Mouse (Mus musculus): ENCODE results near the gene Drosha.
A peak's percentile ranks its signal among the peaks of the same experiment; 100 is the strongest.
"Not testable (repeated sequence)": the region's sequence is repeated elsewhere in the genome, so short reads cannot be mapped to it uniquely, and the experiment has no call there.

The Drosha gene

DNA sequence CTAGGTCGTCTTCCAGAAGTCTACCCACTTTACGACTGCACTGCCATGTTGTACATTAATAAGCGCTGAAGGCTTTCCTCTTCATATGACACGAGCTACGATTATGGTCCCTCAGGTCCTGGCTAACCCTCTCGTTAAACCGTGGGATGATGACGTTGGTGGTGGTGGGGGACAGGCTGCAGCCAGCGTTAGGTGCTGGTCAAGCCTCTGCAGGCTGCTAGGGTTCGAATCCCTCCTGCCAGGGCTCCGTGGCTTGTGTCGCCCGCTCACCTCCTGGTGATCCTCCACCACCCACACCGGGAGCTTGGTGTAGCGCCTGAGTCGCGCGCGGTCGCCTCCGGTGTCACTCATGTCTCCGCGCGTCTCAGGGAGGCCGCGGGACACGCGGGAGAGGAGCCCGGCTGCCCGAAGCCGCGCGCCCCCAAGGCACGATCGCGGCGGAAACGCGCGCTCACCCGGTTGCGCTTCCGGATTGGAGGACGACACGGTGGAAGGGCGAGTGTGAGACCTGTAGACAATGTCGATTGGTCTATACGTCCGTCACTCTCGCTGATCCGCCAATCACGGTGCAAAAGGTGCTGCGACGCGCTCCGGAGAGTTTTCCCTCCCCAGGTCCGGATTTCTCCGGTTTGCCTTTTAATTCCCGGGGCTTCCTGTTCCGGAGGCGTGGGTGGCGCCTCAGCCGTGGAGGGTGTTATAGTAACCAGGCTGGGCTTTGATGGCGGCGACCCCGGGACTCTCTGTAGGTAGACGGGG lies at the start of gene Drosha, which contains the start of gene 6030458C11Rik:
Drosha (plus strand) TSS at position 619 of the 756 bp plus-strand sequence.
6030458C11Rik (minus strand) TSS at position 453 of the 756 bp plus-strand sequence.
- peak; percentile 98 for DNase-seq

DNA sequence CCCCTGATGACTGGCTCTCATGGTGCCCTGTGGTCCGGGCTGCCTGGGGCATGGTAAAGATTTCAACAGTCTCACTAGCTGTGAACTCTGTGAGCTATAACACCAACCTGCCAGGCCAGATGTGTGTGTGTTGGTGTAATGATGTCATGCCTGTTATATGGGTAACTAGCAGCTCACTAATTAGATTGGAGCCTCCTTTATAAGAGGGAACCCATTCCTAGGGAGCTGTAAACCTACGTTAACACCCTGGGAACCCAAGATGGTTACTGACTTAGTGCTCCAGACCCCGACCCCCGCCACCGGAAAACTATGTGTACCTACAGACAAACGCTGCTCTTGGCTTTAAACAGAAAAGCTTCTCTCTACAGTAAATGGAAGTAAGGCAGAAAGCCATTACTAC lies 43.3 kb upstream of the Drosha start:
- DNase-seq = no peak

DNA sequence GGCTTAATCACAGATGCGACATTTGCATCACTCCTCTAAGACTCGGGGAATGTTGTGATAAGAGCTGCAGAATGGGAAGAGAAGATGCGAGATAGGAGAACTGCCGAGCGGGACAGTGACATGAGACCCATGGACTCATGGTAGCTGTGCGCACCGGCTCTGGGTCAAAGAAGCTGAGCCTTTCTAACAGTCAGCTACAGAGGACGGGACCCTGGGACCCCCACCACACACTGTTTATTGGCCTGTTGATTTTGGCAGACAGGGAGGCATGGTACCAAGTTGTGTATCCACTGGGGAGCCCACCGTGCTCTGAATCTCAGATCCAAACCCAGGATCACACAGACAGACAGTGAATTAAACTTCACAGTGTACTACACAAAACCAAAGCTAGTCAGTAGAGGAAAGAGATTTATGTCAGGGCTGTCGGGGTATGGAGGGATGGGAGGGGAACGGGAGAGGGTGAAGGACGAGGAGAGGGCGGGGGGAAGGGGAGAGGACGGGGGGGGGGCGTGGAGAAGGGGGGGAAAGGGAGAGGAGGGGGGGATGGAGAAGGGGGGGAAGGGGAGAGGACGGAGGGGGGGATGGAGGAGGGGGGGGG lies 42.8 kb upstream of the Drosha start:
- no peak for DNase-seq

DNA sequence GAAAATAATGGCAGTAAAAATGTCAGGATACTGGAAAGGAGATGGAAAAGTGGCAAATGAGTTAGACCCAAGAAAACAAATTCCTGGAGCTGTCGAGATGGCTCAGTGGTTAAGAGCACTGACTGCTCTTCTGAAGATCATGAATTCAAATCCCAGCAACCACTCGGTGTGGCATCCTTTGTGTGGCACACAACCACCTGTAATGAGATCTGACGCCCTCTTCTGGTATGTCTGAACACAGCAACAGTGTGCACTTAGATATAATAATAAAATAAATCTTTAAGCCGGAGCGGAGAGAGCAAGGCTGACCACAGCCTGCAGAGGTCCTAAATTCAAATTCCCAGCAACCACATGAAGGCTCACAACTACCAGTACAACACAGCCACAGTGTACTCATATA lies 36.1 kb upstream of the Drosha start:
- no peak for DNase-seq

DNA sequence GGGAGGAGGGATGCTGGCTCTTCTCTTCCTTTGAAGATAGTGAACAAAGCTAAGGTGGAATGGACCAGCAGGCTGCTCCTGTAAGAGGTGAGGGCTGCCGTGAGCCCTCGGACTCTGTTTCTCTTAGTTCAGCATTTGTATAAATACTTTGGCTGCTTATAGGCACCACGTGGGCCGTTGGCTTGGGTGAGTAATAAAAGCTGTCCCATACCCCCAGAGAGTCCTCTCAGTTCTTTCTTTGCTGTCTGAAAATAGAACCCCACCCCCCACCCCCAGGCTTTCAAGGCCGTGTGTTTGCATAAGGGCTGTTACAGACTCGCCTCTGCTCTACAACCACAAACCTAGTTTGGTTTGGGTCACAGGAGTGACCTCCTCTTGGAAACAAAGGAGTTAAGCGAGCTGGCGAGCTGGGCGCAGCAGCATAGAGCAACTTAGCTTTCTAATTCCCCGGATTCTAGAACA lies 35.2 kb upstream of the Drosha start:
- no peak for DNase-seq

DNA sequence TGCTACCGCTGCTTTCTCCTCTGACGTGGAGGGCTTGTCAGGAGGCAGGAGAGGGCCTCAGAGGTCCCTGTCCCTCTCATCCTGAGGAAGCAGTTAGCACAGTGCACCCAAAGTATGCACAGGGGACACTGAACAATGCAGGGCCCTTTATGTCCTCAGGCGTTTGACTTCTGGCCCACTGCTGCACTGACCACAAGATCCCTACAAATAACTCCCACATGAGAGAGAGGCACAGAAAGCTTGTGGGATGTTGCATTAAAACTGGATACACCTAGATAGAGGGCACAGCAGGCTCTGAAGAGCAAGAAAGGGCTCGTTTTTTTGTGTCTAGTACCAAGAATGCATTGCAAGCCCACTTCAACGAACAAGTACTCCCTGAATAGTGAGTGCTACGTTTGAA lies 30.3 kb upstream of the Drosha start:
- no peak for DNase-seq

DNA sequence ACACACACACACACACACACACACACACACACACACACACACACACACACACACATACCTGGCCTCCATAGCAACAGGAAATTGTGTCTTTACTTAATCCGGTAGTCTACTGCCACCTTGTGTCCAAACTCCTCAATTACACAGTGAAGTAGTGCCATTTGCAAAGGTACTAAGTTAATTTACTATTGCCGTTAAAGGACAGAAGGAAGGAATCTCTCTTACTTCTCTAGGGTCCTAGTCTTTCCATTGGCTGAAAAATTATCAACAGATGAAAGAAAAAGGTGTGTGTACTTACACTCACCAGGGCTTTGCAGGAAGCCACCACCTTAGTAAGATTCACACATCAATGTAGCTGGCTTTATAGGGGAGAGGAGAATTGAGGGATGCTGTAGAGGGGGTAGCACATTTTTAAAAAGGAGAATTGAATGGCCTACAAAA lies 29.1 kb upstream of the Drosha start:
- DNase-seq = peak; percentile 70

DNA sequence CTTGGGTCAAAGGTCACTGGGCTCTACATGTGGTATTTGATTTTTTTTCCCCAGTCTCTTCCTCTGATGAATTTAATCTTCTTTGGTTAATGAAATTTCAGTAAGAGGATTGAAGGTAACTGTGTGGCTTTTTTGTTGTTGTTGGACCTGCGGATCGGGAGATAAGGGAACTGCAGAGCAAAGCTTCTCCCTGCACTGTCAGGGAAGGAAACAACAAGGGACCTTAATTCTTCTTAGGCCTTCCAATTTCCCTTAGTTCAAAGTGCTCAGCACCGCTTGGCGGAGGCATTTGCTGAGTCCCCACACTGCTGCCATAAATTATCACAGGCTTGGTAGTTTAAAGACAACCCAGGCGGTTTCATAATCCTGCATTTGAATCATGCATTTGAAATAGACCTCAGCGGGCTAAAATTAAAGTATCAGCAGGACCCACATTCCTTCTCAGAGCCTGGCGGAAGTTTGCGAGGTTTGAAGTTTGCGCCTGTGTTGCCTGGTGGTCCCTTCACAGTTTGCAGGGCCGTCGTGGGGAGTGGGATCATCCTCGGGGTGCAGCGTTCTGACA lies 28.6 kb upstream of the Drosha start:
- no peak for DNase-seq

DNA sequence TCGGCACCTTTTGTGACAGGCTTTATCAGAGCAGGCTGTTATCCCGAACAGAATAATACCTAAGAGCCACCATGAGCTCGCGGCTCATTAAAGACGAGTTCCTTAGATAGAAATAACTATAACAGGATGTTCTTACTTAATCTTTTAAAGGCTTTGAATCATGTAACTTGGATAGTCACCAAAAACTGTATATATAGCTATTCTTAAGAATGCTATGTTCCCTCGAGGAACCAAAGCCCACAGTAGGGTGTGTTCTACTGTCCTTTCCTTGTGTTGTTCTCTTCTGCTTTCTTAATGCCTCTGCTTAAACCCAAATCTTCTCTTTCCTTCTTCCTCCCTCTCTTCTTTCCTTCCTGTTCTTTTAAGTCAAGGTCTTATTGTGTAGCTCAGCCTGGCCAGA lies 26.6 kb upstream of the Drosha start:
- DNase-seq = no peak

DNA sequence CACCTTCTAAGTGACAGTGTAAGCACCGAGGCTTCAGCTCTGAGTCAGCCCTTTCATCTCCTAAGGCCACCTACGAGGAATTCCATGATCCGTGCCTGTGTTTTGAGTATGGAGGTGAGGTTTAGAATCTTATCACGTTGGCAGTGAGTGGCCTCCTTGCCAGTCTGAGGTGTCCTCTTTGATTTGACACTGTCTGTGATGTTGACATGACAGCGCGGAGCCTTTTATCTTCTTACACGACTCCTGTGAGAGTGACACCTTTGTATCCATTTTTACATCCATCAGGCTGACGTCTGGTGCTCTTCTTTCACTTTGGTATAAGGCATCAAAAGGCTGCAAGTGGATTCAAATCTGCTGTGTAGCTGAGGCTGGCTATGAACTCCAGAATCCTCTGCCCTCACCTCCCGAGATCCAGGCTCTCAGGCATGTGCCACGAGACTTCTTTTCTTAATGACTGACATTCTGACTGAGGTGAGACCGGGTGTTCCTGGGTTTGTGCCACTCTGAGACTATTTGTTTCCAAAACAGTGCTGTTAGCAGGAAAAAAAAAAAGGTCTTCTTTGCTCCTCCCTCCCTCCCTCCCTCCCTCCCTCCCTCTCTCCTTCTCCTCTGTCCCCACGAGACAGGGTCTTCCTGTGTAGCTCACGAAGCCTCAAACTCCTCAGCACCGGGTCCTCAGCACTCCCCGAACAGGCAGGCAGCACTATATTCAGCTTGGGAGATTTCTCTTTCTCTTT lies 24.0 kb upstream of the Drosha start:
- no peak for DNase-seq

DNA sequence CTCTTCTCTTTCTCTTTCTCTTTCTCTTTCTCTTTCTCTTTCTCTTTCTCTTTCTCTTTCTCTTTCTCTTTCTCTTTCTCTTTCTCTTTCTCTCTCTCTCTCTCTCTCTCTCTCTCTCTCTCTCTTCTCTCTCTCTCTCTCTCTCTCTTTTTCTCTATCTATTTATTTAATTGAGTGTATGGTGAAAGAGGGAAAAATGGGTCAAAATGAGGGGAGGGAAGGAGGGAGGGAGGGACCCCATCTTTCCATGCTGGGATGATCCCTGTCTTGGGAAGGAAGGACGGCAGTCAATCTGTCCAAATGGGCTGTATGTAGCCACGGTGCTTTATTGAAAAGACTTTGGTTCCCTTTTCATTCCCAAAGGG lies 23.5 kb upstream of the Drosha start:
- DNase-seq = not testable (repeated sequence)

DNA sequence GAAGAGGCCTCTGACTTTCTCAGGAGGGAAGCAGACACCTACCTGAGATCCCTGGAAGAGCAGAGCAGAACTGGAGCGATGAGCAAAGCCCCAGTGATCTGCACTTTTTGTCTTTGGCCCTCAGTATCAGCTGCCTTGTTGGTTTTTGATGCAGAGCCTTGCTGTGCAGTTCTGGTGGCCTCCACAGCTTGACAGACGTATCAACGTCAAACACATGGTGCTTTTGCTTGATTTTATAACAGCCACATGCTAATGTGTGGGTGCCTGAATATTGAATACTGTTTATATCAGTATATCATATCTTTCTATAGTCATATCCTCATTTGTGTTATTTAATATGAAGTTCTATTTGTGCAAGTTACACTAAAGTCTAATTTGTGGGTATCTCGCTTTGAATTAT lies 19.5 kb upstream of the Drosha start:
- no peak for DNase-seq

DNA sequence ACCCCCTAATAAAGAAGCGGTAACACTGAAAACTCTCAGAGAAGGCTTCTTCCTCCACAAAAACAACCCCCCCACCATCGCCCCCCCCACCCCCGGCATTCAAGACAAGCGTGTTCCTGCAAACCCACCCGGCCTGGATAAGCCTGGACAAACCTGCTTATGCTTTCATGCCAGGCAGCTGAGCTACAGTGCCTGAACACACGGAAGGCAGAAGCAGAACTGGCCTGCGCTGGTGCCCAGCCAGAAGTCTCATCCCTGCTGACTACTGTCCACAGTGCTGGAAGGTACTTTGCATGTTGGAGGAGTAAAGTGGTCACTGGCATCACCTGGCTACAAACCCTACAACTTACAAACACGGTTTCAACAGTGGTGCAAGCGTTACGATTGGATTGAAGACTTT lies 17.5 kb upstream of the Drosha start:
- DNase-seq = no peak

DNA sequence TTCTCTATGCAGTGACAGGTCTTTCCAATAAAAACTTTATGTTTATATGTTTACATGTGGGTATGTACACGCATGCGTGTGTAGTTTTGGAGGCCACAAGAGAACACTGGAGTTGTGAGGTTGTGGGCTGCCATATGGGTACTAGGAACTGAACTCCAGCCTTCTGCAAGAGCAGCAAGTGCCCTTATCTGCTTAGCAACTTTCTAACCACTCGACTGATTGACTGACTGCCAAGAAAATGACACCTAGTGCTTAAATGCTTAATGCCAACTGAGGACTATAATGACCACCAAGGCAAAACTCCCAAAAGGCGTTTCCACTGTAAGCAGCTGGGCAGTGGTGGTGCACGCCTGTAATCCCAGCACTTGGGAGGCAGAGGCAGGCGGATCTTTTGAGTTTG lies 15.3 kb upstream of the Drosha start:
- no peak for DNase-seq

DNA sequence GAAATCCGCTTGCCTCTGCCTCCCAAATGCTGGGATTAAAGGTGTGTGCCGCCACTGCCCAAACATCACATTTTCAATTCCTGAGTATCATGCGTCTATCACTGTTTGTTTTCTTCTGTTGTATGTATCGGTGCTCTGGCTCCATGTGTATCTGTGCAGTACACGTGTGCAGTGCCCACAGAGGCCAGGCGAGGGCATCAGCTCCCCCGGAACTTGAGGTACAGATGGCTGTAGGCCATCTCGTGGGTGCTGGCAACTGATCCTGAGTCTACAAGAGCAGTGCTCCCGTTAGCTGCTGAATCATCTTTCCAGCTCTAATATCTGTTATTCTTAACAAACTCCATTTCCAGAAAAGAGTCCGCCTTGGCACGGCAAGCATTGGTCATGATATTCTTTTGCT lies 12.0 kb upstream of the Drosha start:
- DNase-seq = no peak

DNA sequence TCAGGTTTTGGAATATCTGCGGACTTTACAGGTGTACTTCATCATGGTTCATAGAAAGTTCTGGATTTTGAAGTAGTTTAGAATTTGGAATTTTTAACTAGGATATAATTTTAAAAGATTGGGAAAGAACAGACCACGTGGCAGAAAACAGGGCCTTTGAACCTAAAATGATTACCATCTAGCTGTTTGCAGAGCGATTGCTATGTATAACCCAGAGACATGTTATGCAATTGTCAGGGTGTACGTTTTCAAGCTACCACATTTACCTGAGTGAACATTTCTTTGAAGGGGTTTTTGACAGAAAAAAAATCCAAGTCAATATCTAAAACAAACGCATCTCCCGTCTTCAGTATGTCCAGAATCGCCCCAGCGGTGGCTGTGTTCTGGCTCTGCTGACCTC lies 7.0 kb upstream of the Drosha start:
- DNase-seq = no peak

DNA sequence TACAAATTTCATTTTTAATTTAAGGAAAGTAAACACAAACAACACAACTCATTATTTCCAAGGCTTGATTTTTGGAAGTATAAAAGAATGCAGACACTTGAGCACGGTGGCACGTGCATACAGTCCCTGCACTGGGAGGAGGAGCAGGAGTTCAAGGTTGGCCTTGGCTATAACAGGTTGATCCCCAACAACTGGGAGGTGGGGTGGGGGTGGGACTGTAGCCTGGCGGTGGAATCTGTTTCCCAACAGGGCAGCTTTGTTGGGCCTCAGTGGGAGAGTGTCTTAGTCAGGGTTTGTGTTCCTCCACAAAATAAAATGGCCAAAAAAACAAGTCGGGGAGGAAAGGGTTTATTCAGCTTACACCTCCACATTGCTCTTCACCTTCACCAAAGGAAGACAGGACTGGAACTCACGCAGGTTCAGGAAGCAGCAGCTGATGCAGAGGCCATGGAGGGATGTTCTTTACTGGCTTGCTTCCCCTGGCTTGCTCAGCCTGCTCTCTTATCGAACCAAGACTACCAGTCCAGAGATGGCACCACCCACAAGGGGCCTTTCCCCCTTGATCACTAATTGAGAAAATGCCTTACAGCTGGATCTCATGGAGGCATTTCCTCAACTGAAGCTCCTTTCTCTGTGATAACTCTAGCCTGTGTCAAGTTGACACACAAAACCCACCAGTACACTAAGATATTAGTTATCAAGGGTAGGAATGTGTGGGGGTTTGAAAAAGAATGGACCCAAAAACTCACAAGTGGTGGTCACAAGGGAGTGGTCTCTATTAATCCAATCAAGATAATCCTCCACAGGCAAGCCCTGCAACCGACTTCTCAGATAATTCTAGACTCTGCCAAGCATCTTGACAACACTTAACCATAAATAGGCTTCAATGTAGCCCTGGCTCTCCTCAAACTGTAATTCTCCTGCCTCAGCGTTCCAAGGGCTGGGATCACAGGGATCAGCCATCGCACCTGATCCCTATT lies 1.9 kb upstream of the Drosha start:
- no peak for DNase-seq

DNA sequence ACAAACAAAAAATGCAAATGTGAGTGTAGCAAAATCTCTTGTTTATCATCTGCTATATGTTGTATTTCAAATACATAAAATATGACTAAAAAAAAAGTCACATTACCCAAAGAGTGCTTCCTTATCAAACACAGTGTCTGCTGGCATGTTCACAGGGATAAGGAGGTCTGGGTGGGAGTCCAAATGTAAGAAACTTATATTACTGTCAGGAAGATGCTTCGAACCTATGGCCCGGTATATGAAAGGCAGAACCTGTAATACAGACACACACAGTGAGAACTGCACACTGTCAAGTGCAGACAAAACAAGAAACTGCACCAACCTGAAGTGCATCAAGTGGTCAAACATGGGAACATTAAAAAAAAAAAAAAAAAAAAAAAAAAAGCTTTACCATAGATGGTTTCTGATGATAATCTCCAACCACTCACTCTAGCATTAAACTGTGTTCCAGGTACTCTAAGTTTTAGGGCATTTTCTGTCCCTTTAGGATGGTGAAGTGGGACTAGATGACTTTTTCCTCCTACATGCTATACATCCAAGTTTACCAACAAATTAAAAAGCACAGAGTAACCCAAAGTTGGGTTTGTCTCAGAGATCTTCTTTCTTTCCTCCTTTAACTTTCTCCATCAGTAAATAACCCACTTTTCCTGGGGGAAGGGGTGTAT lies 1.0 kb upstream of the Drosha start:
- DNase-seq = no peak

DNA sequence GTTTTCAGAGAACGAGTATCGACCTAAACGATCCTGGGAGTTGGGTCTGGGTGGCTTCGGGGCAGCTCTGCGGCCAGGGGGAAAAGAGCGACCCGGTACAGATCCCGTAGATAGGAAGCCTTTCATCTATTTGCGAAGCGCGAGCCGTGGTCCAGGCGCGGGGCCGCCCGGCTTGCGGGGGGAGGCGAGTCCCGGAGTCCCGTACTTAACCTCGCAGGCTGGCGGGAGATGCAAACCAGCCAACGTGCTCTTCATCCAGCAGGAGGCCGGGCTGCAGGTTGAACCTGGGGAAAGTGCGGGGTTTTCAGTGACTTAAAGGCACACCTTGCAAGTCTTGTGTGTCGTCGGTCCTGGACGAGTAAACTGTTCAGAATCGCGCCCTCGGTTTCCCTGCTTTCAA lies 350 bp downstream of the Drosha start:
- peak; percentile 68 for DNase-seq

DNA sequence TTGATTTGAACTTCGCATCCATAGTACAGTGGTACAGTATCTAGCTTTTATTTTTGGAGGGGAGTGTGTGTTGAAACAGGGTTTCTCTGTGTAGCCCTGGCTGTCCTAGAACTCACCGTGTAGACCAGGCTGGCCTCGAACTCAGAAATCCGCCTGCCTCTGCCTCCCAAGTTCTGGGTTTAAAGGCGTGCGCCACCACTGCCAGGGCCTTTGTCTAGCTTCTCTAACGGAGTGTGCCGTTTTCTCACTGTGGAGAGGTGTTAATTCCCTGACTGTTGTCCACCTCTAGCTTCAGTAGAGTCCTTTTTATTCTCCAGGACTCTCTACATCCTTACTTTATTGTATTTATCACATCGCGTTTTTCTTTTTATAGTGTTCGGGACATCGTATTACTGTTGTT lies 793 bp downstream of the Drosha start:
- peak; percentile 16 for DNase-seq

DNA sequence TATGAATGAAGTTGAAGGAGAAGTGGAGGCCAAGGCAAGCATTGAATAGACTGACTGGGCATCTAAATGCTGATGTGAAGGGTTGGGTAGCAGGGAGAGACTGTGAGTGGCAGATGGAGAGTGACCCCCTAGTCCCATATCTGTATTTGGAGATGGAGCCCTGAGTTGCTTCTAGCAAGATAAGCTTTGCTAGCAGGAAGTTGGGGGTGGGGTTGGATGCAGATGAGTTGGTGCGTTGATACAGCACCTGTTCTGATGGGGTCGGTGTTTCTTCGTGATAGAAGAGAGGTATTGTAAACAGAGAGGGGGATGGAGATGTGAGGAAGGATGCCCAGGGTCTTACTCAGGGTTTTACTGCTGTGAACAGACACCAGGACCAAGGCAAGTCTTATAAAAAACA lies 5.3 kb downstream of the Drosha start:
- no peak for DNase-seq

DNA sequence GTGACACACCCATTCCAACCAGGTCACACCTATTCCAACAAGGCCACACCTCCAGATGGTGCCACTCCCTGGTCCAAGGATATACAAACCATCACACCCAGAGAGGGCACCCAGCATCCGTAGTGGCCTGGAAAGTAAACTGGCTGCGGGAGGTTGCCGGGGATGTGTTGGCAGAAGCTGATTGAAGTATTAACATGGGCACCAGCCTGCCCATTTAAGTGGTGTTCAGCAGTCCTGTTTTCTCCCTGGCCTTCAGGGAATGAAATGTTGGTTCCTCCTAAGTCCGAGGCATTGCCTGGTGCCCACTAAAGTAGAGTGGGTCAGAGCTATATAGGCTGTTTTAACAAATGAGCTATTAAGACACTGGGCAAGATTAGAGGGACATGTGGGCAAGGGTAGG lies 8.0 kb downstream of the Drosha start:
- DNase-seq = no peak
